Mouse (Mus musculus): ENCODE results near the gene Pip4k2b.

DNA sequence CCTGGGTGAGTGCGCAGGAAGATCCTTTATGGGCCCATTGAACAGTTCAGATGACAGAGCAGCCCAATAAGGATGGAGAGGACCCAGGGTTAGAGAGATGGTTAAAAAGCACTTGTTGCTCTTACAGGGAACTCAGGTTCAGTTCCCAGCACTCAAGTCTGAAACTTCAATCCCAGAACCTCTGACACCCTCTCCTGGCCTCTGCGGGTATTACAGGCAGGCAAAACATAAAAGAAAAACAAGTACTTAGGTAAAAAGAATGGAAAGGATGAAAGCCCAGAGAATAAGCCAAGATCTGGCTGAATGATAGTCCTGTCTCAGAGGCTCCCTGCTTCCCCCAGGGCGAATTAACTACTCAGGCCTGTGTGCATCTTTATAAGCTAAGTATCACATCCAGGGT is 5.3 kb downstream of the Pip4k2b start:
- TF ChIP-seq CTCF (IDR thresholded peaks at IDR 0.05; ENCODE audit: control insufficient read depth, insufficient read depth, insufficient read length) (no peak), USF1 (IDR thresholded peaks at IDR 0.05; ENCODE audit: low read depth) (no peak), MAX (IDR thresholded peaks at IDR 0.05) (no peak), FOSL1 (IDR thresholded peaks at IDR 0.05; ENCODE audit: insufficient read depth, low read length, poor library complexity, severe bottlenecking) (no peak), MYOG (IDR thresholded peaks at IDR 0.05; ENCODE audit: control insufficient read depth, extremely low read depth, insufficient read length) (no peak), CEBPB (IDR thresholded peaks at IDR 0.05; ENCODE audit: low read depth) (no peak), MYOD1 (IDR thresholded peaks at IDR 0.05; ENCODE audit: control insufficient read depth, insufficient read length, low read depth) (no peak)

Measured in C2C12 (cell line).